Mouse (Mus musculus) embryo, embryonic 10 days (tissue): ENCODE results near the gene Ccdc102a.
"Not testable (repeated sequence)": the region's sequence is repeated elsewhere in the genome, so short reads cannot be mapped to it uniquely, and the experiment has no call there.

Experiments used
- DNase-seq: peaks from one replicate; pipeline ENCODE4 v3.0.0-alpha.2; 2015; ENCODE audit warnings: low spot score

Ccdc102a gene

GRCm38 (mm10) chr8:94872576-94872975 is 45.3 kb downstream of the Ccdc102a start:
- DNase-seq: no peak

- peak; percentile 39 for DNase-seq
These were observed 45.7 kb downstream of the Ccdc102a start for GRCm38 (mm10) chr8:94872156-94872555.

- peak; percentile 78 for DNase-seq
These were observed 46.6 kb downstream of the Ccdc102a start for GRCm38 (mm10) chr8:94871108-94871894.

GRCm38 (mm10) chr8:94870474-94871107 is 47.3 kb downstream of the Ccdc102a start:
- DNase-seq: no peak

GRCm38 (mm10) chr8:94870003-94870402 is 47.9 kb downstream of the Ccdc102a start:
- no peak for DNase-seq

GRCm38 (mm10) chr8:94869146-94869545 is 48.8 kb downstream of the Ccdc102a start:
- no peak for DNase-seq

GRCm38 (mm10) chr8:94866921-94867320 is 51.0 kb downstream of the Ccdc102a start:
- DNase-seq: no peak

GRCm38 (mm10) chr8:94865292-94865691 is 52.6 kb downstream of the Ccdc102a start:
- DNase-seq: no peak

- DNase-seq: no peak
These were observed 53.8 kb downstream of the Ccdc102a start for GRCm38 (mm10) chr8:94863897-94864673.

GRCm38 (mm10) chr8:94862487-94863220 is 55.2 kb downstream of the Ccdc102a start:
- no peak for DNase-seq

GRCm38 (mm10) chr8:94861352-94861910 is 56.5 kb downstream of the Ccdc102a start:
- DNase-seq: peak; percentile 80

GRCm38 (mm10) chr8:94857346-94858173 is 60.3 kb downstream of the Ccdc102a start, which contains the start of gene Polr2c:
Gene Polr2c, plus strand, starts transcription at chr8:94857450.
- peak; percentile 91 for DNase-seq

- no peak for DNase-seq
These were observed 60.9 kb downstream of the Ccdc102a start for GRCm38 (mm10) chr8:94857011-94857345.

- not testable (repeated sequence) for DNase-seq
These were observed 63.1 kb downstream of the Ccdc102a start for GRCm38 (mm10) chr8:94854761-94855160.
